Mouse (Mus musculus): ENCODE results near the gene Sppl2c.

Gene Sppl2c

DNA sequence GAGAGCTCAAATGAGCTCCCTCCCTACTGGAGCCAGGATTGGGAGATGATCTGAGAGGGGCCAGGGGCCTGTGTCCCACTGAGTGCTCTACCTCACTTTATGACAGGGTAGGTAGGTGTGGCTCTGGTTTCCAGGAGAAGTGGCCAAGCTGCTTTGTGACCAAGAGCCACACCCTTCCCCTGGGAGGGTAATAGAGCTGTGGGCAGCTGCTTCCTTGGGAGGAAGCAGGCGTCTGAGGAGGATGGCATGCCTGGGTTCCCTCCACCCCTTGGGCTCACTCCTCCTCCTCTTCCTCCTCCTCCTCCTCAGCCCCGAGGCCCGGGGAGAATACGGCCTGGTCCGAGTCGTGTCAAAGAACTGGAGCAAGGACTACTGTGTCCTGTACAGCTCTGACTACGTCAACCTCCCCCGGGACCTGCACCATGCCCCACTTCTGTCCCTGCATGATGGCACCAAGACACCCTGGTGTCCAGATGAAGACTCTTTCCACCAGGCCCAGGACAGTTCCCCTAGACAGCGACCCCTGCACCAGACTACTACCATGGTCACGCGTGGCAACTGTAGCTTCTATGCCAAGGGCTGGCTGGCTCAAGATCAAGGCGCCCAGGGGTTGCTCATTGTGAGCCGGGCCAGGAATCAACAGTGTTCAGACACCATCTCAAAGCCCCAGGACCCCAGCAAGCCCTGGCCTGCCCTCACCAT lies at the start of gene Sppl2c:
TSS of gene Sppl2c (plus strand) at position 193 of the 702 bp plus-strand sequence.
- in situ Hi-C loops (cut with MboI, MseI), result no loop called here

DNA sequence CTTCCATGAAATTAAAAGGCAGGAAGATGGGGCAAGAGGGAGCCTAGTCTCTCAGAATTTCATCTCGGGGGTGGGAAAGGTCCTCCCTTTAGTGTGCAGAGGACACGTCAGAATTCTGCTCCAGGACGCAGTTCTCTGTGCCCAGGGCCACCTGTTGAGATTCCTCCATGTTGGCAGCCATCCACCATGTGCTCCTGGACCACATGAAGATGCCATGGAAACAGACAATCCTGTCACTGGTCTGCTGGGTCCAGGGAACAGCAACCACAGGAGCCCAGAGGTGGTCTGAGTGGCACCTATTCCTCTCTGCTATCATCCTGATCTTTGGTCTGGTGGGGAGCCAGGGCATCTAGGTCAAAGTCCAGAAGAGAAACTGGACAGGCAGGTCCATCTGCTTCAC lies 47.2 kb upstream of the Sppl2c start:
- in situ Hi-C loops (cut with MboI, MseI), result no loop called here

DNA sequence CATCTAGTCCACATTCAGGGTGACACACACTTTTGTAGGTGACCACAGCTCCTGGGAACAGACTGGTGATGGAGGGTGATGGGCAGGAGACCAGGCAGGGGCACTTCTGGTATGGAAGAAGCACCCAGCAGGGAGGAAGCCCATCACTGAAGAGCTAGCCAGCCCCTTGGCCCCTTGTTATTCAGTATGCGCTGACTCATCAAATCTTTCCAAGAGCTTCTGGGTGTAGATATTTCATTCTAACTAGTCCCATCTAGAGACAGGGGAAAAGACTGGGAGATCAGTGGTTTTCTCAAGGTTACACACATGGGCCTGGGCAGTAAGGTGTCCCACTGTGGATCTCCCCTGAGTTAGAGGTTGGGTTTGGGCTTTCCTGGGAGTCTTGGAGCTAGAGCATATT lies 41.2 kb upstream of the Sppl2c start:
- in situ Hi-C loops (cut with MboI, MseI), result no loop called here

DNA sequence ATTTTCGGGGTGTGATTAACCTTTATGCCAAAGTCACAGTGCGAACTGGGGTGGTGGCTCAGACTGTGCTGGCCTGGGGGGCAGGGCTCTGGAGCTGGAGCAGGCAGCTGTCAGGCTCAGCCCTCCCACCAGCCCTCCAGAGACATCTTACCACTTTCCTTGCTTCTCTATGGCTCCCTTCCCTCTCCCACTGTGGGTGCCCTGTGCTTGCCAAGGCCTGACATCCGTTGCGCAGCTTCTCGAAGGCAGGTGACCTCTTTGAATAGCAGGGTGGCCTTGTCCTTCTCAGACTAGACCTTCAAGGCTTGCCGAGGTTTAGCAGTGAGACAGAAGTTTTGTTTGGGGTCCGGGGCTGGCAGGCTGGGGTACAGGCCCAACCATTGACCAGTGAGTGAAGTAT lies 37.3 kb upstream of the Sppl2c start:
- in situ Hi-C loops (cut with MboI, MseI), result no loop called here

DNA sequence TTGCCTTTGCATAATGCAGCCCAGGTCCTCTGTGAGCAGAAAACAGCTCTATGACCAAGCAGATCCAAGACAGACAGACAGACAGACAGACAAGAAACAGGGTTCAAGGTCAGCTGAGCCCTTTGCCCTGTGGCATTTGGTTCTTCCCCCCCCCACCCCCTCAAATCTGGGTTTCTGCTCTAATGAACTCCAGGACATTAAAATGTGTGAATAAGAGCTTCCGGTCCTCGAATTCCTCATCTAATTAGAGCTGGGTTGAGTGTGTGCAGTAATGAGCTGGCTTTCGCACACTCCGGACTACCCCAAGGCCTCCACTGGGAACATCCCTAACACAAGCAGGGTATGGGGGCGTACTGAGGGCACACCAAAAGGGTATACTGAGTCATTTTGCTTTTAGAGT lies 35.2 kb upstream of the Sppl2c start:
- in situ Hi-C loops (cut with MboI, MseI), result no loop called here

DNA sequence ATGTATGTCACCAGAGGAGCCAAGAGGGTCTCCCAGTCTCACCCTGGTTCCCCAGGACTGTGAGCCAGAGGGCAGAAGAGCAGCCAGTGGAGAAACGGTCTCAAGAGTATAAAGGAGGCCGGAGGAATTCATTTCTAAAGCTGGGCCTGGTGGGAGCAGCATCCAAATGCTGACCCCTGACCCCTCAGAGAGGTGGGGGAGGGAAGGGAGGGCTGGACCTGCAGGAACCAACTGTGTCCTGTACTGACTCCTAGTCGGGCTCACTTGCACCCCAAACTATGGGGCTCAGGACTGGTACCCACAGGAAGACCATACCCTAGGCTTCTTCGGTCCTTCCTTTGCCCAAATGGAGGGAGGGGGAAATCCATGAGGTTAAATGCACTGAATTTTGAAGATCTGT lies 31.8 kb upstream of the Sppl2c start:
- in situ Hi-C loops (cut with MboI, MseI), result no loop called here

DNA sequence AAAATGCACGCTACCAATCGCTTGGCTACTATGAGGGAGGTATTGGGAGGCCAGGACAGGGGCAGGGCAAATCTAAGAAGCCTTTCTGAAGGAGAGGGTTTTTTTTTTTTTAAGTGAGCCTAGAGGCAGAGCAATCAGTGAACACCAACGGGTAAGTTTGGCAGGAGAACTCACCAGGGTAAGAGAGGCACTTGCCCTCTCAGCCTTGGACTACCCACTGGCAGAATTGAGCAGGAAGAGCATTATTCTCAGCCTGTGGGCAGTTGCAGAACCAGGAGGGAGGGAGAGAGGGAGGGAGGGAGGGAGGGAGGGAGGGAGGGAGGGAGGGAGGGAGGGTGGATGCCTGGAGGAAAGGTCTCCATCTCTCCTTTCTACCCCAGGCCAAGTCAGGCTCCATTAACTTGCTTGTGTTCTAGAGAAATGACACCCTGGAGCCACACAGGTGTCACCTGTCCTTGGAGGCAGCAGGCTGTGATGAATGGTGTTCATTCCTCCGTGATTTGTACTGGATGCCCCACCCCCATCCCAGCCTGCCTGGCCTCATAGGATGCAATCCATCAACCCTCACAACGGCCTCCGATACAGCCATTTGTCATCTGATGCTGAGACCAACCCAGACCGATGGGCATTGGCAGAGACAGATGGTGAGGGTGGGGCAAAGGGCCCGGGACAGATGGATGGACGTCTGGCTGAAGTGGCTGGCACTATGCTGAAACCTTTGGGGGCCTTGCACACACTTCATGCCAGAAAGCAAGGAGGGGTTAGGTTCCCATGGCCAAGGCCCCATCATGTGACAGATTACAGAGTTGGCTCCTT lies 31.1 kb upstream of the Sppl2c start:
- in situ Hi-C loops (cut with MboI, MseI), result no loop called here

DNA sequence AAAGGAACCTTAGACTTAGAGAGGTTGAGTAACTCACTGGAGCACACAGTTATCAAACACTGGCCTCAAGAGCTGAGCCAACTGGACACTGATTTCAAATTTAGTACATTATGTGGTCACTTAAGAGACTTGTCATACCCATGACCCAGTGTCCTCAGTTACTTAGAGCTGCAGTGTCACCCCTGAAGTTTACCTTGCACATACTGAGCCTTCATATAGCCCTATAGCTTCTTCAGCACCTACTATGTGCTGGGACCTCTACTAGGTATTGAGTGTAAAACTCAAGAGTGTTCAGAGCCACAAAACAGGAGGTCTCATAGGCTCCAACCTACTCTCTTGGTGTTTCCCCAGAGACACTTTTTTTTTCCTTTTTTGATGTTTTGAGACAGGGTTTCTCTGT lies 30.2 kb upstream of the Sppl2c start:
- in situ Hi-C loops (cut with MboI, MseI), result no loop called here

DNA sequence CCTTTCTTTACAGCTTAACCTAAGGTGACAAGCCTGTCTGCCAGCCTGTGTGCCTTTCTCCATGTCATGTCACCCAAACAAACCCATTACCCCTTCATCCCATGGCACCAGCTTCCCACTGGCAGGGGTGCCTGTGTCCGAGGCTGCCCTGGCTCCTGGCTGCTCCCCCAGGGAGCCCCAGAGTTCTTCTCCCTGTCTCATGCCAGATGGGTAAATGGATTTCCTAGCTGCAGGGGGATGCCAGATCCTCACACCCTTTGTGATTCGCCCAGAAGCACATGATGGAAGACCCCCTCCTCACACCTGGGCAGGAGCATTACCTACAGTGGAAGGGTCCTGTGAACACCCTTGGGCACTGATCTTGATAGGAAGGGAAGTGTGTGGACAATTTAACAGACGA lies 29.7 kb upstream of the Sppl2c start:
- in situ Hi-C loops (cut with MboI, MseI), result no loop called here

DNA sequence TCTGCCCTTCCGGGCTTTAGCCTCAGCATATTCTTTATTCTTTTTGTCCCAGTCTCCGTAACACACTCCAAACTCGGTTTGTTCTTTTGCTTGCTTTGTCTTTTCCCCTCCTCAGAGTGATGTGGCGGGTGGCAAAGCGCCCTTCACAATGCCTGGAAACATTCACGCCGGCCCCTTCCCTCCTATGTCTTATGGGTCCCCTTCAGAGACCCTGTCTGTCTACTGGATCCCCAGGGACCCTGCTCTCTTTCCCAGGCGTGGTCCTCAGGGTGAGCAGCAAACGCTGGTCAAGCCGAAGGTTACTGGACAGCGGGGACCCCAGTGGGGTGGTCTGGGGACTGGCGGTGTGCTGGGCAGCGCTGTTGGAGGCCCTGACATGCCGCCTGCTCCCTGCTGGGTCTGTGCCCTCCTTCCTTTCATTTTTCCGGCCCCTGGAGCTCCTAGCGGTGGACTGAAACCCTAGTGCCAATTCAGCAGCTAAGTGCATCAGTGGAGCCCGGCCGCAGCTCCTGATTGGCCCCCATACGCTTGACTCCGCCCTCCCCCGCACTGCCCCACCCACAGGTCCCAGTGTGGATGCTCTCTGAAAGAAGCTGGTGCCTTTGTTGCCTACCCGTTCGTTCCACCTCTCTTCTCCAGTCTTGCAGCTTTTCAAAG lies 28.4 kb upstream of the Sppl2c start:
- in situ Hi-C loops (cut with MboI, MseI), result no loop called here

DNA sequence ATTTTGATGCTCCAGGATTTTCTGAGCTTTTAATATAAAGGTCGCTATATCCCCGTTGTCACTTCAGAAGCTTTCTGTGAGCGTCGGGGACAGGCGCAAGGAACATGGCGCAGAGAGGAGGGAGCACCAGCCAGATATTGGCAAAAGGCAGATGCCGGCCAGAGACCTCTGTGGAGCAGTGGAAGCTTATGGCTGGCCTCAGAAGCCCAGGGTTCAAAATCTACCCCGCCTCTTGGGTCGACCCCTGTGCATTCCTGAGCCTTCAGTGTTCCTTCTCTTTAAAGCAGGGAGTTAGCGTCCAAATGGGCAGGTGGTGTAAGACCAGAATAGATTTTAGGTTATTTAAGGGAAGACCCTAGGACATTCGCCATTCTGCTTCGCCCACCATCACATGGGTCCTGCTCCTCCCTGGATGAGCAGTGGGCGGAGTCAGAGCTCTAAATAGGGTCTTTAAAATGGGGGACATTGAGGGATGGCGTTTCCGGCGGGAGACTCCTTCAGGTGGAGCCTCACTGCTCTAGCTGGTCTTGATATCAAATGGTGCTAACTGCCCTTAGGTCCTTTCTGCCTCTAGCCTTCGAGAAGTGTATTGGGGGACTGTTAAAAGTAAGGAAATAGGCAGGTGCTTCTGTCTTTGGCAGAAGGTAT lies 27.7 kb upstream of the Sppl2c start:
- in situ Hi-C loops (cut with MboI, MseI), result no loop called here

DNA sequence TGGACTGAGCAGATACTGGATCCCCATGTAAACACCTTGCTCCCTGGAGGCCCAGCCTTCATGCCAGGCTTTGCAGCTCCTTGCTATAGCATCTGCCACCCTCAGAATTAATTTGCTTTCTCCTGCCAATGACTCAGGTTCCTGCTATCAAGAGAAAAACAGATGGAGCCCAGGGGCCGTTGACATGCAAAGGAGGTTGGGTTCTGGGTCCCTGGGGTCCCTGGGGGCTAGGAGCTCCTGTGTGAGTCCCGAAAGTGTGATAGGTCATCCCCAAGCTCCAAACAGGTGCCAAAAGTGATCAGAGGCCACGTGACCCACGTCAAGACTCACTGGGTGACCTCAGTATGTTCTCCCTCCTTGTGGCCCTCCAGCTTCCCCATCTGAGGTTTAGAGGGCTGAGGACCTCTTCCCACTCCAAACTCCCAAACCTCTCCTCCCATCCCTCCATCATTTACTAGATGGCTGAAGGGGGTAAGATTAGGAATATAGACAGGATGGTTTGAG lies 26.3 kb upstream of the Sppl2c start:
- in situ Hi-C loops (cut with MboI, MseI), result no loop called here

DNA sequence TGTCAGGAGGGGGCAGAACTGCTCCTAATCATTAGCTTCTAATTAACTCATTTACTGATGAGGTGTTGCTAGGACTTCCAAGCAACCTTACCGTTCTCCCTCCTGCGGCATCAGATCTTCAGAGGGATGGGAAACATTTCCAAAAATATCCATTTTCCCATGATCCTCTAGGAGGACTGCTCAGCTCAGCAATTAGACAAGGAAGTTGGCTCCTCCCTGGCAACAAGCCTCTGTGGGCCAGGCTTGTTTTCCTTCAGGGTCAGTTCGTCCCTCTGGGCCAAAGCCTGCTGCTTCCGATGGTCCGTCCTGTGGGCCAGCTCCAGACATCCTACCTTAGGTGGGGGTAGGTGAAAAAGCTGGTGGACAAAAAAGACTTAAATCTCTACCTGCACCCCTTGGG lies 25.0 kb upstream of the Sppl2c start:
- in situ Hi-C loops (cut with MboI, MseI), result no loop called here

DNA sequence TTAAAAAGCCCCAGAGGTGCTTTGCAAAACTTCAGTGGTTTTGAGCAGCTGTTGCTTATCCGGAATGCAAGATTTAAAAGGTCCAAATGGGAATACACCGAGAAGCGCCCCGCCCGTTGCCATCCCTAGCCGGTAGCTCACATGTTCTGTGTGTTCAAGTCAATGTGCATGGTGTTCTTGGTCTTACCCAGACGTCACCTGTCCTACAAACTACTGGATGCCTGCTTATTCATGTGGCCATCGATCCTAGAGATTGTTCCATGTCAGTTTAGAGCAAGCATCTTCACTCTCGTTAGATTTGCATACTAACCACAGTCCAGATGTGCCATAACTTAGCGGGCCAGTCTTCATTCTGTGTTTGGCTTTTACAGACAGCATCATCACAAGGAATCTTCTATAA lies 21.9 kb upstream of the Sppl2c start:
- in situ Hi-C loops (cut with MboI, MseI), result no loop called here

DNA sequence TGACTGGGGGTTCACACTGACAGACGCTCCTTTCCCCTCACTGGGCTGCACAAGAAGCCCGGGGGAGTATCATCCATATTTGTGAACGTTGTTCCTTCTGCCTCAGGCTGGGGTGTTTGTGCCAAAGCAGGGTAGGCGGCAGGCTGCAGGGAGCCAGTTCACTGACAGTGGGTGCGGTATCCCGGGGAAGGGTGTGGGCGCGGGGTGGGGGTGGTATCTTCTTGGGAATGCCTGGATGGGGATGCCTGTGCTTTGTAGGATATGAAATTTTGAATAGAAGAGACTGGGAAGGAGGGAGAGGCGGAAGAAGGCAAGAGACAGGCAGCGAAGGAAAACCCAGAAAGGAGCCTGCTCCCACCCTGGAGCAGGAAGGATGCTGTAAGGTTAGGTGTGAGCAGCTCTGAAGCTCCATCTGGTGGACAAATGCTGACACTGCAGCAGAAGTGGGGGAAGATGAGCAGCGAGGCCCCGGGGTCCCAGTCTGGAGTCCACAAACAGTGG lies 14.8 kb upstream of the Sppl2c start:
- in situ Hi-C loops (cut with MboI, MseI), result loop anchor here (5.0 kb wide), 1 partner anchor 179 kb away; no protein-coding TSS in a partner anchor

DNA sequence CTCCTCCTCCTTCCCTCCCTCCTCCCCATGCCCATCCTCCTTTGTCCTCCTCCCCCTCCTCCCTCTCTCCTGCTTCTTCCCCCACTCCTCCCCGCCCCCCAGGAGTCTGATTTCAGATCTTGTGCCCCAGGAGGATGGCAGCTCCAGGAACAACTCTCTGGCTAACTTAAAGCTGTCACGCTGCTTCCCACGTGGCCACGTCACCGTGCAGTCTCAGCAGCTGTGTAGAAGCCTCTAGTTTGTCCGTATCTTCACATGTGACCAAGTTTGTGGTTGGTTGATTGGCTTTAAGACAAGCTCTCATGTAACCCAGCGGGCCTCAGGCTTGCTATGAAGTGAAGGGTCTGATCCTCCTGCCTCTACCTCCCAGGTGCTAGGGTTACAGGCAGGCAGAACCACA lies 7.2 kb upstream of the Sppl2c start:
- in situ Hi-C loops (cut with MboI, MseI), result no loop called here

DNA sequence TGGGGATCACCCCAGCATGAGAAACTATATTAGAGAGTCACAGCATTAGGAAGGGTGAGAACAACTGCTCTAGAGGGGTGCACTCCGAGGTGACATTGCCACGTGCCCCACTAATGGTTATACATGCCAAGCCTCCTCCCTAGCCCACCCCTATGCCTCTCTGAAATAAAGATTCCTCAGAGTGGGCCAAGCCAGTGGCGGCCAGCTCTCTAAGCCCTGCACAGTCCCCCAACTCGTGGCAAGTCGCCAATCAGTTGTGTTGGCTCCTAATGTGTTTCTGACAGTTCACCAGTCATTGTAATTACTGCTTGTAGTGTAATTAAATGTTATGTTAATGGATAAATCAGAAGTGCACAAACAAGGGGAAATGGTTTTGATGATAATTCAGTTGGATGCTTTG lies 6.3 kb upstream of the Sppl2c start:
- in situ Hi-C loops (cut with MboI, MseI), result no loop called here

DNA sequence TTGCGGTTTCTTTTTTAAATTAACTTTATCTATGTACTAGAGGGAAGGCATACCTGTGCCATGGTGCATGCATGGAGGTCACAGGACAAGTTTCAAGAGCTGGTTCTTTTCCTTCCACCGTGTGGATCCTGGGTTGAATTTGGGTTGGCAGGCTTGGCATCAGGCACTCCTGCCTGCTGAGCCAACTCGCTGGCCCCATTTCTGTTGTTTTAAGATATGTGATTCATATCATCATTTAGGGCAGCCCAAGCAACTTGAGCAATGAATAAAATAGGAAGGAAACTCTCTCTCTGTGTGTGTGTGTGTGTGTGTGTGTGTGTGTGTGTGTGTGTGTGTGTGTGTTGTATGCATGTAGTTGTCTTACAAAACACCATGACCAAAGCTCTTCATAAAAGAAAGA lies 4.0 kb upstream of the Sppl2c start:
- in situ Hi-C loops (cut with MboI, MseI), result no loop called here

DNA sequence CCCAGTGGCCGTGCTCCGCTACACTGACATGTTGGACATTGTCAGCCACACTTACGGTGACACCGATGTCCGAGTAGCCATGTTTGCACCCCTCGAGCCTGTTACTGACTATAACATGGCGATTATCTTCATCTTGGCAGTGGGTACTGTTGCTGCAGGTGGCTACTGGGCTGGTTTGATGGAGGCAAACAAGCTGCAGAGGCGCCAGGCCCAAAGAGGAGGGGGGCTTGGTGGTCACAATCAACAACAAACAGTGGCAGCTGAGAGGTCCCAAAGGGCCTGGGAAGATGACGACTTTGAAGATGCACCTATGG lies 667 bp downstream of the Sppl2c start:
- in situ Hi-C loops (cut with MboI, MseI), result no loop called here

DNA sequence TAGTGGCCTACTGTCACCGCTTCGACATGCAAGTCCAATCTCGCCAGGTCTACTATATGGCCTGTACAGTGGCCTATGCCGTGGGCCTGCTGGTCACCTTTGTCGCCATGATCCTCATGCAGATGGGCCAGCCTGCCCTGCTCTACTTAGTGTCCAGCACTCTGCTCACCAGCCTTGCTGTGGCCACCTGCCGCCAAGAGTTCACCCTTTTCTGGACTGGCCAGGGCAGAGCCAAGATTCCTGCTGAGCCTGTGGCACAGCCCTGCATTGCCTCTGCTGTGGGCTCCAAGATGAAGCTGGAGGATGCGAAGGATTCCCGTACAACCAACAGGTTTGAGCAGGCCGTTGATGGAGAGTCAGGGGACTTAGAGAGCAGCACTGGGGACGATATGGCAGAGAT lies 1.6 kb downstream of the Sppl2c start:
- in situ Hi-C loops (cut with MboI, MseI), result no loop called here

DNA sequence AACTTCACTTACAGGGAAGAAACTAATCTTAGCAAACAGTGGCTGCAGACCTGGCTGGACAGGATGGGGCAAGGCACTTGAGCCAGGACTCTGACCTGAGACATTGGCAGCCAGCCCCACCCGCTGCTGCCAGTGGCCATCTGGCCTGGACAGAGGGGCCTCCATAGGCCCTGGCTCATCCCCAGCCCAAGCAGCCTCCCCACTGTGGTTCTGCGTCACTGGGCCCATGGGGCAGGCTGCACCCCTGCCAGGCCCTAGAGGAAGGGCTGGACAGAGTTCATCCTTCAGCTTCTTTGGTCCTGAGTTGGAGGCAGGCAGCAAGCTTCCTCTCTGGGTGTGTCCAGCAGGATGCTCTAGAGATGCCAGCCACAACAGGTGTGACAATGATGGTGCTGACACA lies 3.9 kb downstream of the Sppl2c start:
- in situ Hi-C loops (cut with MboI, MseI), result no loop called here

DNA sequence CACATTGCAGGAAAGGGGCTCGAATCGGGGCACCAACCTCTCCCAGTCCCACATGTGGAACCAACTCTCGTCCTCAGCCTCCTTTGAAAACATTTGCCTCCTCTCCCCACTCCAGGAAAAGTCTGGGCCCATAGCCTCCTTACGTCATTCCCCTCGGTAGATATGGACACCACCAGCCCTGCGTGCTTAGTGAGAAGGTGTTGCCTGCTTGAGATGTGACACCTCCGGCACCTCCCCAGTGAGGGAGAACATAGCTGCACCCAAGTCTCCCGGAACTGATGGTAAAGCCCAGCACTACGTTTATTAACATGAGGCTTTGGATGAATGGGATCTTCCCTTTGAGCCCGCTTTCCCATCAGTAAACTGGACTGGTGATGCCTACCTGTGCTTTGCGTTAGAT lies 9.3 kb downstream of the Sppl2c start:
- in situ Hi-C loops (cut with MboI, MseI), result no loop called here
